Mouse (Mus musculus) CD4-positive, CD25-positive, alpha-beta regulatory T cell, adult 4 months (primary cell): ENCODE measurements at regions not wholly inside any gene's neighbourhood (a gene's known extent, or its start where the extent isn't known, plus 50 kb on each side); places are given as distances from the start of the nearest gene placed in this dataset.

ENCODE experiments used
- ATAC-seq: one replicate; pipeline ENCODE4 v1.8.0; 2017

DNA sequence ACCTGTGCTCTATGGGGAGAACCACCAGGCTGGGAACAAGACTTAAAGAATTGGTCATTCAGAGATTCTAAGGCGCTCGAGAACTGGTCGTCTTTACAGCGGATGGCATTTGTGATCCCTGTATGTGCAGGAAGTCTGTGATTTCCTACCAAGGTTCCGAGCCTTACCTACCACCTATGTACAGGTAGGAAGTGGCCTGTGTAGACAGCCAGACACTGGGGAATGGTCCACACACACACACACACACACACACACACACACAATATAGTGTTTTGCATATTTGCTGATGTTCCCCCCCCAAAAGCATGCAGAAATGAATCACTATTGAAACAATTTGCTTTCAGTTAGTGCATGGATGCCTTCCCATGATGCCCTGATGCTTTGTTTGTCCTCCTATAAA, 307.1 kb upstream of the Hnrnpa3 start:
- ATAC-seq = no peak

DNA sequence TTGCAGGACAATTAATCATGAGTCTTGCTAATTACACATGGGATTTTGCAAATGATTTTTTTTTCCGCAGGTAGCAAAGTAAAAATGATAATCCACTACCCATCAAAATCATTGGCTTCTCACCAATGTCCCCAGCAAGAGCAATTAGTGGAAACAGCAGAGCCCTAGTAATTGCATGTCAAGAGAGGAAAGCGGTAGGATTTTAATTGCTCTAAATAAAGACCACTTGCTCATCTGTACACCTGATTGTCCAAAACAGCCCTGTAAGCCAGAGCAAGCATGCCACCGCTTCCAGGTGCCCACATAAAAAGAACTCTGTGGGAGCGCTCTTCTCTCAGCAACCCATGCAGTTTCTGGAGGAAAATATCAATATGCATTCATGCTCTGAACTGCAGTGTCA, 306.5 kb upstream of the Hnrnpa3 start:
- ATAC-seq = no peak

GRCm38 (mm10) chr2:75356691-75357375, 302.2 kb upstream of the Hnrnpa3 start:
- no peak for ATAC-seq

DNA sequence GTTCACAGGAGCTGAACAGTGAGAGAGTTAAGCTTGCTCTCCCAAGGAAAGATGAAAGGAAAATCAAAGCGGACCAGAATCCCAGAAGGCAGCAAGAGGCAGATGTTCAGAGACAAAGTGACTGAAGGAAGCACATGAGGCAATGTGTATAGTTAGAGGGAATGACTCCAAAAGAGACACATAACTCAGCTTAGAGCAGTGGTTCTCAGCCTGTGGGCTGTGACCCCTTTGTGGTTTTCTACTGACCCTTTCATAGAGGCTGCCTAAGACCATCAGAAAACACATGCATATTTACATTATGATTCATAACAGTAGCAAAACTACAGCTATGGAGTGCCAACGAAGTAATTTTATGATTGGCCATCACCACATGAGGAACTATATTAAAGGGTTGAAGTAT, 301.5 kb upstream of the Hnrnpa3 start:
- no peak for ATAC-seq

GRCm38 (mm10) chr2:75360936-75361335, 298.1 kb upstream of the Hnrnpa3 start:
- ATAC-seq = no peak

DNA sequence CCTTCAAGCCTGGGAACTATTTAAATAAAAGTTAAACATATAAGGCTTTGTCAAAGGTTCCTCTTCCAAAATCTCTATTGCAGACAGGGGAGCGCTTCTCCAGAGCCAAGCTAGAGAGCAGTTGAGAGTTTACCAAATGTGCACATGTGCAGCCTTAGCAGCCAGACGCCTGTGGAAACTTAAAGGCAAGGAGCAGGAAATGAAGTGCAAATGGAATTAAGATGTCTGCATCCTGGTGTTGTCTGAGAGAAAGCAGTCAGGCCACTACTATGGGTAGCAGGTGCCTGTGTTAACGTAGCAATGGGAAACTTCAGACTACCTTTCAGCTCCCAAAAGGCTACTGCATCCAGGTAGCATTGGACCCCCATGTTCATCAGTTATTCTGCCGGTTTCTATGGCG, 282.4 kb upstream of the Hnrnpa3 start:
- no peak for ATAC-seq

- no peak for ATAC-seq
Measured at GRCm38 (mm10) chr2:75385551-75386263, 273.4 kb upstream of the Hnrnpa3 start.

DNA sequence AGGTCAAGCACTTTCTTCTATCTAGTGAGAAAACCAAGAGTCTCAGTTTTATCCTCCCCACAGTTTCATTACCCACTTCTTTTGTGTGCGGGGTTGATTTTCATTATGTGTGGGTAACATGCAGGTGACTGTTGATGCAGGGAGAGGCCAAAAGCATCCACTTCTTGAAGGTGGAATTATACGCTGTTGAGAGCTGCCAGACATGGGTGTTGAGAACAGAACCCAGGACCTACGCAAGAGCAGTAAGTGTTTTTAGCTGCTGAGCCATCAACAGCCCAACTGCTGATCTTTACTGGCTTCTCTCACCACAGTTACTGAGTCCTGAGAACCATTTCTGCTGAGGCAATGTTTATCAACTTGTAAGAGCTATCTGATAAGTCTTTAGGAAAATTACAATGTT, 272.4 kb upstream of the Hnrnpa3 start:
- ATAC-seq = no peak

- ATAC-seq = no peak
Measured at GRCm38 (mm10) chr2:75392041-75392440, 267.0 kb upstream of the Hnrnpa3 start.

DNA sequence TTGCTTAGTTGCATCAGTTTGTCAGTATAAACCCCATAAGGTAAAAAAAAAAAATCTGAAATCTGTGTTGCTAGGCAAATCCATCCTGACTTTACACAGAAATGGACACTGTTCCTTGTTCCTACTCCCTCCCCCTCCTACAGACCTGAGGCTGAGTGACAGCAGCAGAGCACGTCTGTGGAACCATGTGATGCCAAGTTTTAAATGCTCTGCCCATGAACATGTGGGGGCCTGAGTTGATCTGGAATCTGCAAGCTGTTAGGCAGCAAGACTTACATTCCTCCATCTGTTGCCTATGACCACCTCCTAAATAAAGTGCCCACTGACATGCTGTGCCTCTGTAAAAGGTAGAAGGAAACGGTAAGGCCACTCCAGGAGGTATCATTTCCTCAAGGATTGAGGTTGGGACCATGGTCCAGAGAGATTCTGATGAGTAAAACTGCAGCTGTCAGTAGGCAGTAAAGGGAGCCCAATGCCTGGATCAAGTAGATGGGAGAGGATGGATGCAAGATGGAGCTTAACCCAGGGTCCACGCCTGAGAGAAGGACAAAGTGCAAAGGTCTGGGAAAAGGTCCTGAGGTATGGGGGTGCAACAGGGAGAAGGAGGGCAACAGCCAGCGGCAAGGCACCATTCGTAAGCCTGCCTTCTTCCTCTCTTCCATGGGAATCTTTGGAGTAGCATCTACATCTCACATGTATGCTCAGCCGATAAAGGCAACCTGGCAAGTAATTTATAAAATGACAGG, 264.0 kb upstream of the Hnrnpa3 start:
- ATAC-seq = no peak

GRCm38 (mm10) chr2:75396016-75396415, 263.0 kb upstream of the Hnrnpa3 start:
- ATAC-seq = no peak

DNA sequence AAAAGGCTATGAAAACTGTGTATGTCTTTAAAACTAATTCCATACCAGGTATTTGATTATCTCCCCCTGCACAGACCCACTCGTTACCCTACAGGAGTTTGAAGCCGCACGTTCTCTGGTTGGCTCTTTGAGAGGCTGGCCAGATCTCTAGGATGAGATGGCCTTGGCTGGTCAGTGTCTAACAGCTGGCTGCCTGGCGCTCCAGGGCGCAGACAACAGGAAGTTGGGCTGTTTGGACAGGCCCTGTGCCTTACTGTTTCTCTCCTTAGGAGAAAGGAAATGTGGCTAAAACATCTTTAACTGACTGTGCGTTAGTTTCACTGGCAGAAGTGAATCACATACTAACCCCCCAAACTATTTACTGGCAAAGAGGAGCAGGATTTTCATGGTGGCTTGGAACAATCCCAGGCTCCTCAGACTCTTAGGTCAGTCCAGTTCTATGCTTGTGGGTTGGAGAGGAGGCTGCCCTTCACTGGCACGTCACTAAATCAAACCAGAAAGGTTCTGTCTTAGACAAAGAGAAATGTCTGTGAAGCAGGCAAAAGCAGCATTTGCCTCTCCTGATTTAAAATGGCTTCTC, 258.7 kb upstream of the Hnrnpa3 start:
- no peak for ATAC-seq

- no peak for ATAC-seq
Measured at GRCm38 (mm10) chr2:75403791-75404190, 255.3 kb upstream of the Hnrnpa3 start.

- ATAC-seq = no peak
Measured at GRCm38 (mm10) chr2:75405524-75406214, 253.4 kb upstream of the Hnrnpa3 start.

GRCm38 (mm10) chr2:75406721-75407455, 252.2 kb upstream of the Hnrnpa3 start:
- ATAC-seq = no peak

DNA sequence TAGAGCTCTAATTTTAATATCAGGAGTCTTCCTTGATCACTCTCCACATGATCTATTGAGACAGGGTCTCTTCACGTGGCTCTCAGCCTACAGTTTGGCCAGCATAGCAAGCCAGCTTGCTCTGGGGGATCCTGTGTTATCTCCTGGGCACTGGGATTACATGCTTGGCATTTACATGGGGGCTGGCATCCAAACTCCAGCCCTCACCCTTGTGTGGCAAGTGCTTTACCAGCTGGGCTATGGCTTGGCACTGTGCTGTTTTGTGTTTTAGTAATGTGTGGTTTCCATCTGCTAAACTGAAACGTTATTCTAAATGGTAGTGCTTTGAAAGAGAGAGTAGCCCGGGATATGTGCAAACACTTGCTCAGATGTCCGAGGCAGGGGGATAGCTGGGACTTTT, 251.5 kb upstream of the Hnrnpa3 start:
- no peak for ATAC-seq

GRCm38 (mm10) chr2:75408016-75408415, 251.0 kb upstream of the Hnrnpa3 start:
- ATAC-seq = no peak

- ATAC-seq = no peak
Measured at GRCm38 (mm10) chr2:75409806-75410205, 249.3 kb upstream of the Hnrnpa3 start.

DNA sequence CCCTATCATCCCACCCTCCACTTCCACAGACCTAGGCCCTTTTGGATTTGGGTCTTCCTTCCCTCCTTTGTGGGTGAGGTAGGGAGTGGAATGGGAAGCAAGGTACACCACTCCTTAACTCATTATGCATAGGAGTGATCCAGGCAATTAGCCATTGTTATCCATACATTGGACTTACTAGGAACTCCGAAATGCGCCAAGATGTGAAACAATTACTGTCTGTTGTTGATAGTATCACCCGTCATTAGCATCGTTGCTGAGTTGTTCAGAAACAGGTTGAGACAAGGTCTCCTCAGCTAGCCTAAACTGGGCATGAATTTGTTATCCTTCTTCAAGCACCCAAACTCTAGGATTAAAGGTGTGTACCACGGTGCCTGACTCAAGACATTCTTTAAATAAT, 246.3 kb upstream of the Hnrnpa3 start:
- no peak for ATAC-seq

GRCm38 (mm10) chr2:75418689-75419088, 240.4 kb upstream of the Hnrnpa3 start:
- ATAC-seq = no peak

- ATAC-seq = no peak
Measured at GRCm38 (mm10) chr2:75419142-75419541, 239.9 kb upstream of the Hnrnpa3 start.
